Mouse (Mus musculus): Measurements from ENCODE around the gene Ift172.
"Not testable (repeated sequence)": the region's sequence is repeated elsewhere in the genome, so short reads cannot be mapped to it uniquely, and the experiment has no call there.

Gene Ift172

DNA sequence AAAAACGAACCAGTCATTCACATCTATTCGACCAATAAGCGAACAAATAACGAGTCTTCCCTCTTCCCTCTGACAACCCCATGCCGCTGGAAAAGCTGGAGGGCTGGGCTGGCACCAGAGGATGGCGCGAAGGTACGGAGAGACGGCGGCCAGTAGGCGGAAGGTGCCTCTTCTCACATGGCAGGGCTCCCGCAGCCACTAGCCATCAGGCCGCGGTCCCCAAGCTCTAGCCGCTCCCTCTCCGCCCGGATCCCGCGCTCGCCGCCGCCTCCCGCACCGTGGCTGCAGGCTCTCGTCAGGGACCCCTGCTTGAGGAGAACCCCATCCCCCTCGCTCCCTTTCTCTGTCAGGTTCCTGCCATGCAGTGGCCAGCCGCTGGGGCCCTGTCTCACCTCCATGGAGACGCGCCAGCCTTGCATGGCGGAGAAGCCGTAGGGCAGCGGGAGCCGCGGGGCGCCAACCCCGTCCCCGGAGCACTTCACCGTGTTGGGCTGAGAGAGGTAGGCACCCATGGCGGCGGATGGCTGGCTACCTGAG is 70.9 kb downstream of the Ift172 start:
- in situ Hi-C loops (cut with MboI; ENCODE audit: unreplicated experiment in 2 of 2): no loop called here

DNA sequence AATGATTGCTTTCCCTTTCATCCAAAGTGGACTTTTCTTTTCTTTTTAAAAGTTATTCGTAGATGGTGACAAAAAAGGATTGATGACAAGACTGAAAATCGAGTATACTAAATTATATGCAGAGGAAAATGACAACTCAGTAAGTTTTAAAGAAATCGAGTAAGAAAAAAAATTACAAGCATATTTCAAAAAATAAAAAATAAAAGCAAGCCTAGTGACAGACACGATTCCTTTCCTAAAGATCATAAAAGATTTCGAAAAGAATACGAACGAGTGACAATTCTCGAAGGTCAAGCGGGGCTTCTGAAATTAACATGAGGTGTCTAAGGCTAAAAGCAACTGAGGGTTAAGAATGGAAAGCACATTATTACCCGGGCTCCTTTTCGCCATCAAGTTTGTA is 71.4 kb downstream of the Ift172 start:
- in situ Hi-C loops (cut with MboI; ENCODE audit: unreplicated experiment in 2 of 2): no loop called here

DNA sequence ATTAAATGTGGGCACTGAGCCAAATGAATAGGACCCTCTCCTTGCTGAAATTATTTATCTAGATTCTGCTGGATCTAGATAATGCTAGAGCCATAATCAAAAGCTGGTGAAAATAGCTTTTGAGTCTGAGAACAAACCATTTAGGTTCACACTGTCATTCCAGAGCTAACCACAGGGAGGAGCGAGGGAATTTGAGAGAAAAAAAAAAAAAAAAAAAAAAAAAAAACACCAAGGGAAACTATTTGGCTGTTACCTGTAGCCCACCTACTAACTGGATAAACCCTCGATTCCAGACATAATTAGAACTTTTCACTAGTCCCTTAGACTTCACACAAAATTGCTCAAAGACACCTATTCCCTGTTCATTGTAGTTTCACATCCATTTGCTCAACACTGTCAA is 71.8 kb downstream of the Ift172 start:
- in situ Hi-C loops (cut with MboI; ENCODE audit: unreplicated experiment in 2 of 2): no loop called here

DNA sequence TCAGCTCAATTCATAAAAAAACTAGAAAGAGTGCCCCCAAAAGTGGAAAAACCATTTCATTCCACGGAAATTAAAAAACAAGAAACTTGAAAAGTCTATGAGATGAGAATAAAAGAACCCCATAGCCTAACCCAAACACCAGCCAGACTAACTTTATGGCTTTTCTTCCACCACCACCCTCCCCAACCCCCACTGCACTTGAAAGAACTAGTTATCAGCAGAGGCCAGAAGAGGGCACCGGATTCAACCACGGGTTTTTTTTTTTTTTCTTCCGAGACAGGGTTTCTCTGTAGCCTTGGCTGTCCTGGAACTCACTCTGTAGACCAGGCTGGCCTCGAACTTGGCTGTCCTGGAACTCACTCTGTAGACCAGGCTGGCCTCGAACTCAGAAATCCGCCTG is 72.6 kb downstream of the Ift172 start:
- in situ Hi-C loops (cut with MboI; ENCODE audit: unreplicated experiment in 2 of 2): no loop called here

DNA sequence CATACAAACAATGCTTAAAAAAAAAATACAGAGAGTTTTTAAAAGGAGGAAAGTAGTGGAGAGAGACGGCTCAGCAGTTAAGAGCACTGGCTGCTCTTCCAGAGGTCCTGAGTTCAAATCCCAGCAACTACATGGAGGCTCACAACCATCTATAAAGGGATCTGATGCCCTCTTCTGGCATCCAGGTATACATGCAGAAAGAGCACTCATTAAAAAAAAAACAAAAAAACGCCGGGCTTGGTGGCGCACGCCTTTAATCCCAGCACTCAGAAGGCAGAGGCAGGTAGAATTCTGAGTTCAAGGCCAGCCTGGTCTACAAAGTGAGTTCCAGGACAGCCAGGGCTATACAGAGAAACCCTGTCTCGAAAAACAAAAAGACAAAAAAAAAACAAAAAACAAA is 74.4 kb downstream of the Ift172 start:
- in situ Hi-C loops (cut with MboI; ENCODE audit: unreplicated experiment in 2 of 2): not testable (repeated sequence)

DNA sequence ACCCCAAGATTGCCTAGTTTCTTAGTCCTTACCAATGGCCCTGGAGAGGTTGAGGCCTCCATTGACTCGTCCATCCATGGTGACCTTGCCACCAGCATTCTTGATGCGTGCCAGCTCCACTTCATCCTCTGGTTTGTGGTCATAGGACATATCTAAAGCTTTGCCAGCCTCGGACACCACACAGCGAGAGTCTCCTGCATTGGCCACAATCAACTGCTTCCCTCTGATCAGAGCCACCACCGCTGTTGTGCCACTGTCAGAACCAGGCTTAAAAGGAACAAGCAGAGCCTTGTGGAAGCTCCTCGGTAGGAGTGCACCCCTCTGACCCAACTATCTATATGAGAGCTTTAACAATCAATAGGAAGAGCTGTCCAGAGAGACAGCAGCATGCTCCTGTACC is 86.5 kb downstream of the Ift172 start:
- in situ Hi-C loops (cut with MboI; ENCODE audit: unreplicated experiment in 2 of 2): loop anchor here in 1 of 2 experiments (5.0 kb wide), 1 partner anchor 93 kb away; the partner anchor contains the start of genes Fndc4 and Gckr

DNA sequence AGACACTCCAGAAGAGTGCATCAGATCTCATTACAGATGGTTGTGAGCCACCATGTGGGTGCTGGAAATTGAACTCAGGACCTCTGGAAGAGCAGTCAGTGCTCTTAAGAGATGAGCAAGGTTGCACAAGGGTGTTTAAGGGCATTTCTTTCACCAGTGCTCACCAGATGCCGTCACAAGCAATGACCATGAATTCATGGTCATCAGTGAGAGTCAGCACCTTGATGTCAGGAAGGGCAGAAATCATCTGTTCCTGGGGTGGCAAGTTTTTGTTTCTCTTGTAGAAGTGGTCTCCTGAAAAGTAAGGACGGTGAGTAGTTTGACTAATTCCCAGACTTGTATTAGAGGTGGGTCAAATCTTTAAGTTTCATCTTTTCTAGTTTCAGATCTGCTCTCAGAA is 87.0 kb downstream of the Ift172 start:
- in situ Hi-C loops (cut with MboI; ENCODE audit: unreplicated experiment in 2 of 2): loop anchor here in 1 of 2 experiments (5.0 kb wide), 1 partner anchor 93 kb away; the partner anchor contains the start of genes Fndc4 and Gckr

Data from v-Abl transformed pro-B cells (cell line).